Mouse (Mus musculus) left cerebral cortex, postnatal 10 days (tissue): ENCODE results near the gene Slc9a8. TPM values are rescaled to one million over a fixed set of nuclear protein-coding genes. Genes with fewer than 3 reads are reported as not detected.

Experiments
- DNase-seq, 2 experiments: peaks; one replicate each; pipeline ENCODE4 v3.0.0; 2021 to 2022; ENCODE audit warnings: low spot score in 2 of 2, mixed read lengths in 1 of 2; ENCODE audit errors: extremely low spot score in 1 of 2
- intact Hi-C: fragments of 180-260 bp; cut with DNase I; formaldehyde crosslinking; loops from one replicate; pipeline ENCODE4 v1.15.1; 2025
- total RNA-seq, 2 experiments: library from RNA; stranded (reverse); gene quantifications; 2 replicates each; pipeline ENCODE4 v1.2.3; 2021

Slc9a8 gene
- total RNA-seq, 2 experiments from 2014 or later: 33.9 to 35.6 TPM

DNA sequence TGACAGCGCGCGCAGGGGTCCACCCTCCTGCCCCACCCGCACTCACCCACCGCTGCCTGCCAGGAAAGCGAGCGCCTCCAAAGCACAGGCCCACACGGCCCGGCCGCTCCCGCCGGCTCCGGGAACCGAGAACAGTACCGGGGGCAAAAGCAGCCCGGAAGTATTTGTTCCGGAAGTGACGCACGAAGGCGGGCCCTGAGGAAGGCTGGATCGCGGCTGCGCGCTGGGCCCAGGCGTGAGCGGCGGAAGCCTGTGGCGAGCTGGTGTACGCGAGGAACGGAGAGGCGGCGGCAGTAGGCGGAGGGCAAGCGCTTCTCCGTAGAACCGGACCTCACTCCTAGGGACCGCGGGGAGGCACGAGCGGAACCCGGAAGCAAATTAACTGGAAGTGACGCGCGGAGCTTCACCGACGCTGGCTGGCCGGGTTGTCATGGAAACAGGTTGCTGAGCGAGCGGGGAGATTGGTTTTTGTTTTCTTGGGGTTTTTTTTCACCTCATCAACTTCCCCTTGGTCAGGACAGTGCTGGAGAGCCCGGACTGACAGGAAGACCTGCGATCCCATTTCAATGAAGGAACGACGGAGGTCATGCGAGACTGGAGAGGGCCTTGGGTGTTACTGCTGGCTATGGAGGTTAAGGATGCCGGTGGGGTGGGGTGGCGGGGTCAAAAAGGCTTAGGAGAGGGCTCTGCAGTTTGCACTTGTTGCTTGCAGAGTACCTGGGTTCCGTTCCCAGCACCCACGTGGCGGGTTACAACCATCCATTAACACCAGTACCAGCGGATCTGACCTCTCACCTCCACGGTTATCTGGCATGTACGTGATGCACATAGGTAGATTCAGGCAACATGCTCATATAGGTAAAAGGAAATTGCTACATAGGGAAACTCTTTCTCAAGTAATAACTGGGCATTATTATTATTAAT is 71.5 kb downstream of the Slc9a8 start, which contains the start of gene Spata2:
Gene Spata2, minus strand, starts transcription at position 175 of the 924 bp plus-strand sequence.
- intact Hi-C loops: no loop called here
- peak; percentile 89 to 94 for DNase-seq

GRCm38 (mm10) chr2:167496437-167496836 is 74.9 kb downstream of the Slc9a8 start:
- intact Hi-C loops: no loop called here
- DNase-seq: no peak

- intact Hi-C loops: no loop called here
These were observed 75.8 kb downstream of the Slc9a8 start for GRCm38 (mm10) chr2:167497272-167497671.

GRCm38 (mm10) chr2:167502554-167503252 is 81.2 kb downstream of the Slc9a8 start:
- intact Hi-C loops: no loop called here
- DNase-seq: peak in 1 of 2 experiments; percentile 26

More at GRCm38 (mm10) chr2:167497272-167497671, 75.8 kb downstream of the Slc9a8 start:
- no peak for DNase-seq

- peak; percentile 79 to 94 for DNase-seq
- intact Hi-C loops: no loop called here
These were observed 81.9 kb downstream of the Slc9a8 start for GRCm38 (mm10) chr2:167503253-167503895.

GRCm38 (mm10) chr2:167503896-167504349 is 82.4 kb downstream of the Slc9a8 start:
- intact Hi-C loops: no loop called here
- peak in 1 of 2 experiments; percentile 70 for DNase-seq

DNA sequence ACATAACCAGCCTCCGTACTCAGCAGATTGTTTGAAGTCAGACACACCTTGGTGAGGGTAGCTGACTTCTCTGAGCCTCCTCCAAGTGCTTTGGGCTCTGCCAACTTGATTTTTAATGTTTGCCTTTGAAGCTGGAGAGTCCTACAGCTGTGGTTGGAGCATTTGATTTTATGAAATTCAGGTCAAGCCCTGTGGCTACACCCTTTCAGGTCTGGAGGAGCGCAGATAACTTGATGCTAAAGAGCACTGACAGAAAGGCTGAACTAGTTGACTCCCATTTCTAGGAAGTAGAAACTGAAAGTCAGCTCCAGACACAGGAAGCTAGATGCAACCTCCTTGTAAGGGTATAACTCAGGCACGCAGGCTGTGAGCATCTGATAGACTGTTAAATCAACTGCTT is 83.6 kb downstream of the Slc9a8 start:
- intact Hi-C loops: no loop called here
- DNase-seq: peak in 1 of 2 experiments; percentile 7

DNA sequence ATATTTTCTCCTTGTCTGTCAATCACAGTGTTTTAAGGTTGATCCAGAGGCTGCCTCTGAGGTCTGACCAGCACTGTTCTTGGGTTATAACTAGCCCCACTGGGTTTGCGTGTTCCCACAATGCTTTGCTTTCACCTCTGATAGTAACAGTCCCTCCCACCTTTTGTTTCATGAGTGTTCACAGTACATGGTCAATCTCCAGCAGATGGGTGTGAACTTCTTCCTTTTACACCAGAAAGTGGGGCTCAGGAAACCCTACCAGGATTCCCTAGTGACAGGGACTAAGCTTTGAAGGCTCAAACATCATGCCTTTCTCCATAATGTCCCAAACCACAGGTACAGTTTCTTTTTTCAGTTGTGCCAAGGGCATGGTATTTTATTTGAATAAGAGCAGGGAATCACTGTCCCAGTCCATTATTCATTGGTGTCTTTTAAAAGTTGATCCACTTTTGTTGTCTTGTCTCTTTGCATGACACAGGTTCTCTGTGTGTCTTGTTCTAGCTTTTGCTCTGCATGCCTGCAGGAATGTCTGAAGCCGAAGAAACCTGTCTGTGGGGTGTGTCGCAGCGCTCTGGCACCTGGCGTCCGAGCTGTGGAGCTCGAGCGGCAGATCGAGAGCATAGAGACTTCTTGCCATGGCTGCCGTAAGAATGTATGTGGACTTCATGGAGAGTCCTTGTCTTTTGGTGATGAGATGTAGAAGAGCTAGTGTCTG is 85.2 kb downstream of the Slc9a8 start:
- intact Hi-C loops: no loop called here
- peak in 1 of 2 experiments; percentile 10 for DNase-seq

- DNase-seq: no peak
- intact Hi-C loops: no loop called here
These were observed 86.3 kb downstream of the Slc9a8 start for GRCm38 (mm10) chr2:167507719-167508385.

DNA sequence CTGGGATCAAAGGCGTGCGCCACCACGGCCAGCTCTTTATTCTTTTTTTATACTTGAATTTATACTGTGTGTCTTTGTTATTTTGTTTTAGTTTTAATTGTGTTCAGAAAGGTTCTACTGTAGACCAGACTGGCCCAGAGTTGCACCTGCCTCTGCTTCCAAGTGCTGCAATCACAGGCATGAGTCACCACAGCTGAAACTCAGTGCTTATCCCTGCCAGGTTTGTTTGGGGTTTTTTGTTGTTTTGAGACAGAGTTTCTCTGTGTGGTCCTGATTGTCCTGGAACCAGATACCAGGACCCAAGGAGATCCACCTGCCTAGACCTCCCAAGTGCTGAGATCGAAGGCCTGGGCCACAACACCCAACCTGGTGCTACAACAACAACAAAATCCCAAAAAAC is 87.1 kb downstream of the Slc9a8 start:
- intact Hi-C loops: no loop called here
- DNase-seq: no peak

- intact Hi-C loops: no loop called here
- DNase-seq: no peak
These were observed 89.0 kb downstream of the Slc9a8 start for GRCm38 (mm10) chr2:167510485-167510884.

DNA sequence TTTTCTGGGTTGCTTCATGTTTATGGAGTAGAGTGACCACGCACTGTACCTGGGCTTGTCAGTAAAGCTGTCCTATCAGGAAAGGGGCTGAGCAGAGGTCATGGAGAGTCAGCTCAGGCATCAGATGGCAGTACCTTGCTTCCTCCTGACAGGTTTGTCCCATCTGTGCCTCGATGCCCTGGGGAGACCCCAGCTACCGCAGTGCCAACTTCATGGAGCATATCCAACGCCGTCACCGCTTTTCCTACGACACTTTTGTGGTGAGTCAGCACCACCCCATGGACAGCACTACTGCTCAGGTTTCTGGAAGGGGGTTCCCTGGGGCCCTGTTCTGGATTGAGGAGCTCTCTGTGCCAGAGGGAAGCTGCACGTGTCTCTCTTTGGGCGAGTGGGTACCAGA is 90.9 kb downstream of the Slc9a8 start:
- intact Hi-C loops: no loop called here
- DNase-seq: no peak

DNA sequence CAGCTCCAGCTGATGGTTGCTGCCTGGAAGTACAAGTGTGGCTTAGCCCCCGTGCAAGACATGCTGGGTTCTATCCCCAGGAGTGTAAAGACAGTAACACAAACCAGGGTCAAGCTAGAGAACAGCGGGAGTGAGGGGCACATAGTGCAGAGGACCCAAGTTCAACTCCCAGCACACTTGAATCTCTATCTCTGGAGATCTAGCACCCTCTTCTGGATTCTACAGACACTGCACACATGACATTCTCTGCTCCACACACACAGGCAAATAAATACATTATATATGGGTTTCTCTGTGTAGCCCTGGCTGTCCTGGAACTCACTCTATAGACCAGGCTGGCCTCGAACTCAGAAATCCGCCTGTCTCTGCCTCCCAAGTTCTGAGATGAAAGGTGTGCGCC is 91.5 kb downstream of the Slc9a8 start:
- intact Hi-C loops: no loop called here
- DNase-seq: no peak

DNA sequence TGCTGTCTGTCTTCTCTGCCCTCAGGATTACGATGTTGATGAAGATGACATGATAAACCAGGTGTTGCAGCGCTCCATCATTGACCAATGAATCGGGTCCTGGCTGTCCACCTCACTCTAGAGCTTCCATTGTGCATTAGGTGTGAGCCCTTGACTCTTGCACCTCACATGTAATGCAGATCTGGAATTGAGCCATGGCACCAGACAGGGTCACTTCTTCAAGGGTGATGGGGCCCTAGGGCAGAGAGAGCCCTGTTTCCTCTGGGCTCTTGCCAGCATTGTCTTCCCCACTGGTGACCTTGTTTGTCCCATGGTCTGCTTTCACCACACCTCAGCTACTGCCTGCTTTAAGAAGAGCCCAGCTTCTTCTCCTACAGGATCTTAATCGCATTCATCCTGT is 93.1 kb downstream of the Slc9a8 start:
- intact Hi-C loops: no loop called here
- peak in 1 of 2 experiments; percentile 15 for DNase-seq

GRCm38 (mm10) chr2:167515688-167516087 is 94.2 kb downstream of the Slc9a8 start:
- intact Hi-C loops: no loop called here
- DNase-seq: peak in 1 of 2 experiments; percentile 6

DNA sequence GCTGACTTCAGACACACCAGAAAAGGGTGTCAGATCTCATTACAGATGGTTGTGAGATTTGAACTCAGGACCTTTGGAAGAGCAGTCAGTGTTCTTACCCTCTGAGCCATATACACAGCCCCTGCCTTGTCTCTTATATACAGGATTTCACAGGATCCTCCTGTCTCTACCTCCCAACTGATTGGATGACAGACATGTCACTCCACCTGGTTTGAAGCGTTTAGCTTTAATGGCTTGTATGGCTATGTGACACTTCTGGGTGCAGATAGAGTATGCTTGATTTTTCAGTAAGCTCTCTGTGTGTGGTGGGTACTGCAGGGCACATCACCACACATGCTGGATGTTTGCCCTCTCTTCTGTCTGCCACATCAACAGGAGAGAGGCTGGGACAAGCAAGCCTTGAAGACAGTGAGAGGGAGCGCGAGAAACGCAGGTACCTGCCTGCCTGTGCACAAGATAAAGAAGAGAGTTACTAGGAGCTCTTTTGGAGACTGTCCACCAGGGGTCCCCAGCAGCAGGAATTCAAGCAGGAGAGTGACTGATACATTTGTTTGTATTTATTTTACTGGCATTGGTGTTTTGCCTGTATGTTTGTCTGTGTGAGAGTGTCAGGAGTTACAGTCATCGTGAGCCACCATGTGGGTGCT is 98.2 kb downstream of the Slc9a8 start:
- peak in 1 of 2 experiments; percentile 24 for DNase-seq
- intact Hi-C loops: no loop called here
